12 mouse cellular contexts compared by ENCODE assay signal in the genomic region with DNA sequence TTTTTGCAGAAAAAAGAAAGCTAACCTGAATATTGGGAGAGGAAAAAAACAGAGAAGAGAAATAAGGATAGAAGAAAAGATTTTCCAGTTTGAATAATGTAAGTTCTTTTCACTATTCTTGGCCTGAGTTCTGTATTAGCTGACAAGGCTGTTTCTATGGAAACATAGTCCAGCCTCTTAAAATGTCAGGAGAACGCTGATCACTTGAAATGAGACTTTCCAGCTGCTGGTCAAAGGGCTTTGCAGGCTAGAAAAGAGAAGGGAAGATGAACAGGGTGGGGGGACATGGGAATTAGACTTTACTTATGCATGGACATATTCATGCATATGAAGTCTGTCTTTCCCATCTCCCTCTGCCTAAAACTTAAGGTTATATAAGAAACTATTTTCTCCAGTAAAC. TPM values are rescaled to one million over a fixed set of nuclear protein-coding genes. Genes with fewer than 3 reads are reported as not detected.
A peak's percentile ranks its signal among the peaks of the same experiment; 100 is the strongest.
DNase-seq lines count a peak whose midpoint lies in the region; ATAC-seq and TF ChIP-seq lines count a peak whose summit lies in the region.
"Had no signal": no experiment of that assay in that cellular context is flagged by ENCODE, and none has a peak within 500 bp of the region (broad histone marks: within the 10 kb centered on the region; RNA-seq: fewer than 3 reads in every experiment).

No protein-coding gene starts in this region.

- WGBS in kidney, adult 2 months, result 23% methylated on average over 1 of the region's 1 CpGs
- 0% methylated on average over 1 of the region's 1 CpGs for WGBS in midbrain, embryonic 14.5 days
- 22% methylated on average over 1 of the region's 1 CpGs for WGBS in midbrain, embryonic 10.5 days

- ATAC-seq in midbrain, embryonic 14.5 days (ENCODE audit: low FRiP score, low TSS enrichment), result no peak

- H3K36me3 ChIP-seq in kidney, adult 2 months (ENCODE audit: control insufficient read depth, insufficient read depth, low read length), result peaks cover 7% of the 10 kb centered on the region
- 0 out of 2 replicates have a peak, but pooled peaks cover 4% of the 10 kb centered on the region for H3K36me3 ChIP-seq in midbrain, embryonic 14.5 days (ENCODE audit: control insufficient read depth, insufficient read depth, low read length)
- H3K36me3 ChIP-seq in midbrain, embryonic 10.5 days, result peaks cover 23% of the 10 kb centered on the region

- peaks cover 2% of the 10 kb centered on the region; the same call in 1 of the 2 replicates for H3K4me1 ChIP-seq in kidney, adult 2 months (ENCODE audit: control insufficient read depth, insufficient read depth, low read length)
- 0 out of 2 replicates have a peak, but pooled peaks cover 4% of the 10 kb centered on the region for H3K4me1 ChIP-seq in midbrain, embryonic 14.5 days (ENCODE audit: control insufficient read depth, insufficient read depth, low read length)
- H3K4me1 ChIP-seq in midbrain, embryonic 10.5 days, result peaks cover 18% of the 10 kb centered on the region
- H3K4me1 ChIP-seq: embryonic facial prominence, embryonic 15.5 days had no signal

- H3K4me3 ChIP-seq in kidney, adult 2 months (ENCODE audit: insufficient read depth, low read depth, low read length), result no peak overlapping the region
- no peak overlapping the region for H3K4me3 ChIP-seq in midbrain, embryonic 14.5 days (replicated peaks; ENCODE audit: low read depth, low read length)
- H3K4me3 ChIP-seq in midbrain, embryonic 10.5 days, result no peak overlapping the region
- H3K4me3 ChIP-seq: embryonic facial prominence, embryonic 15.5 days had no signal

- TF ChIP-seq POLR2A in kidney, adult 2 months (IDR thresholded peaks at IDR 0.05; ENCODE audit: low read depth, low read length), result no peak

- peak; percentile 23 for DNase-seq in adrenal gland, postnatal 10 days
- DNase-seq in adrenal gland, postnatal 14 days, result no peak
- peak; percentile 64 for DNase-seq in kidney, adult 2 months
- DNase-seq in kidney, postnatal 25 days, result no peak
- peak; percentile 64 for DNase-seq in midbrain, embryonic 14.5 days
- no peak for DNase-seq in midbrain, embryonic 10.5 days (ENCODE audit: low spot score)
- DNase-seq in telencephalon, adult 2 months (ENCODE audit: low read depth, low spot score), result peak; percentile 10
- DNase-seq in spleen, adult 18-20 months, result no peak
- DNase-seq: cerebellum, adult 11-12 months; gastrocnemius, postnatal 36 days; thymus, adult 2 months had no signal

- H3K4me2 ChIP-seq in midbrain, embryonic 14.5 days (ENCODE audit: low read length), result no peak overlapping the region
- H3K4me2 ChIP-seq: embryonic facial prominence, embryonic 15.5 days had no signal

- no peak for TF ChIP-seq CTCF in kidney, adult 2 months (conservative IDR thresholded peaks at IDR 0.05; ENCODE audit: insufficient read depth, insufficient read length, low read depth, low read length)

- H3K27ac ChIP-seq in kidney, adult 2 months (ENCODE audit: insufficient read depth, low read depth, low read length), result no peak overlapping the region
- no peak overlapping the region for H3K27ac ChIP-seq in midbrain, embryonic 14.5 days (replicated peaks; ENCODE audit: low read depth, low read length)
- H3K27ac ChIP-seq in midbrain, embryonic 10.5 days (replicated peaks), result no peak overlapping the region
- H3K27ac ChIP-seq: embryonic facial prominence, embryonic 15.5 days had no signal

- H3K27me3 ChIP-seq in kidney, adult 2 months (replicated peaks; ENCODE audit: control insufficient read depth, insufficient read depth, low read length), result no peaks in the 10 kb centered on the region
- no peaks in the 10 kb centered on the region for H3K27me3 ChIP-seq in midbrain, embryonic 14.5 days (ENCODE audit: control insufficient read depth, insufficient read depth, low read length)
- H3K27me3 ChIP-seq in midbrain, embryonic 10.5 days (ENCODE audit: low read depth, poor library complexity, severe bottlenecking), result no peaks in the 10 kb centered on the region
- H3K27me3 ChIP-seq: embryonic facial prominence, embryonic 15.5 days had no signal

- H3K9me3 ChIP-seq in midbrain, embryonic 14.5 days (ENCODE audit: control insufficient read depth, low read length), result no peaks in the 10 kb centered on the region
- H3K9me3 ChIP-seq in midbrain, embryonic 10.5 days (replicated peaks), result no peaks in the 10 kb centered on the region
- H3K9me3 ChIP-seq: embryonic facial prominence, embryonic 15.5 days had no signal

- H3K9ac ChIP-seq in midbrain, embryonic 14.5 days (replicated peaks; ENCODE audit: low read length), result no peak overlapping the region
- H3K9ac ChIP-seq: embryonic facial prominence, embryonic 15.5 days had no signal

RNA-seq across cellular contexts. Expression of a gene that starts 45.5 kb away (rescaled TPM):
- 10 to 100 TPM; 16.5 to 22.0 TPM for total RNA-seq in adrenal gland, postnatal 10 days (2021)
- total RNA-seq in adrenal gland, postnatal 14 days (2021), result 22.3 TPM in 2 replicates
- polyA plus RNA-seq in kidney, adult 2 months (2012; rRNA removed), result 4.5 and 6.4 TPM in 2 replicates
- polyA plus RNA-seq in midbrain, embryonic 14.5 days (2014; fragmentation: Nextera tagmentation; extraction: Ambion mirVana), result 16.0 and 19.5 TPM in 2 replicates
- polyA plus RNA-seq in midbrain, embryonic 10.5 days (2016; fragmentation: Nextera tagmentation; extraction: Ambion mirVana), result 29.8 and 30.3 TPM in 2 replicates

Comparison
In these comparisons a context has a peak if more than half of its experiments do, and no peak if none do; other contexts are left out.
1. DNase-seq: peak in adrenal gland, postnatal 10 days (single experiment), kidney, adult 2 months (single experiment), midbrain, embryonic 14.5 days (single experiment) and telencephalon, adult 2 months (single experiment); none in adrenal gland, postnatal 14 days (single experiment), kidney, postnatal 25 days (0 of 2), midbrain, embryonic 10.5 days (single experiment) and spleen, adult 18-20 months (0 of 2).